Mouse (Mus musculus) olfactory bulb, adult 2 months (tissue): ENCODE measurements around the gene Lrrn2. TPM values are rescaled to one million over a fixed set of nuclear protein-coding genes. Genes with fewer than 3 reads are reported as not detected.

Experiments used
- H3K27ac ChIP-seq: fragments of 200-500 bp; 2 replicates; pipeline ENCODE4 v1.5.1; 2012; ENCODE audit warnings: low read depth, low read length; ENCODE audit not compliant: insufficient read depth
- H3K4me1 ChIP-seq: fragments of 200-500 bp; 2 replicates; pipeline ENCODE4 v1.6.1; 2012; ENCODE audit warnings: low read length; ENCODE audit not compliant: control insufficient read depth, insufficient read depth
- H3K4me3 ChIP-seq: fragments of 200-500 bp; 2 replicates; pipeline ENCODE4 v1.5.1; 2012; ENCODE audit warnings: mild to moderate bottlenecking, low read depth, low read length, moderate library complexity; ENCODE audit not compliant: insufficient read depth
- CTCF ChIP-seq: fragments of 200-500 bp; IDR thresholded peaks from 2 replicates; pipeline ENCODE4 v1.5.1; 2012; ENCODE audit warnings: low read depth, mild to moderate bottlenecking, low read length, moderate library complexity; ENCODE audit not compliant: insufficient read depth
- POLR2A ChIP-seq: fragments of 200-500 bp; IDR thresholded peaks from 2 replicates; pipeline ENCODE4 v1.6.1; 2012; ENCODE audit warnings: mild to moderate bottlenecking, low read depth, low read length, moderate library complexity; ENCODE audit not compliant: insufficient read depth
- WGBS: fragments of 180-500 bp; shearing (Covaris S2); methylation state at CpG from one replicate; pipeline ENCODE4 v1.1.7; 2018; 5-methylcytosine and 5-hydroxymethylcytosine counted together
- polyA plus RNA-seq: library from polyadenylated mRNA; stranded (reverse); fragments of >200 nt; gene quantifications from 2 replicates; pipeline ENCODE4 v1.2.4, GENCODE M21; 2012; ENCODE audit warnings: low replicate concordance; ENCODE audit not compliant: missing spikeins, insufficient read depth, insufficient read length

Gene Lrrn2
- polyA plus RNA-seq, 1 experiment: not detected

- TF ChIP-seq POLR2A (no peak), CTCF (peak; percentile 40; the same call in 1 of the 2 replicates)
- Histone ChIP-seq H3K4me3 (no peak overlapping the region), H3K27ac (no peak overlapping the region), H3K4me1 (peaks cover 40% of the 10 kb centered on the region)
- WGBS: 15% methylated on average over 7 of the region's 7 CpGs
These were observed 54.8 kb downstream of the Lrrn2 start for GRCm38 (mm10) chr1:132934856-132935255.

GRCm38 (mm10) chr1:132937296-132938030 lies 57.4 kb downstream of the Lrrn2 start:
- 84% methylated on average over 26 of the region's 26 CpGs for WGBS
- Histone ChIP-seq H3K4me3 (no peak overlapping the region), H3K27ac (no peak overlapping the region), H3K4me1 (peaks cover 30% of the 10 kb centered on the region)
- TF ChIP-seq CTCF (no peak), POLR2A (no peak)

DNA sequence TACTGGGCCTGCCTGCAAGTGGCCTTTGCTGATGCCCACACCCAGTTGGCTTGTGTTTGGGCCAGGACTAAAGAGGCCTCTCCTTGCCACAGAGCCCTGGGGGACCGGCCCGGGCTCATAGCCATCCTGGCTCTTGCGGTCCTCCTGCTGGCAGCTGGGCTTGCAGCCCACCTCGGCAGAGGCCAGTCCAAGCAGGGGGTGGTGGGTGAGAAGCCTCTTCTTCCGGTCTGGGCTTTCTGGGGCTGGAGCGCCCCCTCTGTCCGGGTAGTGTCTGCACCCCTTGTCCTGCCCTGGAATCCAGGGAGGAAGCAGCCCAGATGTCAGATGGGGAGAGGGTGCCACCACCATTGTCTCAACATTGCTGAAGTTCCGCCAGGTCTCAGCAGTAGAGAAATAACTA lies 58.9 kb downstream of the Lrrn2 start:
- TF ChIP-seq POLR2A (no peak), CTCF (no peak)
- Histone ChIP-seq H3K4me1 (peaks cover 22% of the 10 kb centered on the region), H3K27ac (no peak overlapping the region), H3K4me3 (no peak overlapping the region)
- WGBS: 57% methylated on average over 8 of the region's 8 CpGs

DNA sequence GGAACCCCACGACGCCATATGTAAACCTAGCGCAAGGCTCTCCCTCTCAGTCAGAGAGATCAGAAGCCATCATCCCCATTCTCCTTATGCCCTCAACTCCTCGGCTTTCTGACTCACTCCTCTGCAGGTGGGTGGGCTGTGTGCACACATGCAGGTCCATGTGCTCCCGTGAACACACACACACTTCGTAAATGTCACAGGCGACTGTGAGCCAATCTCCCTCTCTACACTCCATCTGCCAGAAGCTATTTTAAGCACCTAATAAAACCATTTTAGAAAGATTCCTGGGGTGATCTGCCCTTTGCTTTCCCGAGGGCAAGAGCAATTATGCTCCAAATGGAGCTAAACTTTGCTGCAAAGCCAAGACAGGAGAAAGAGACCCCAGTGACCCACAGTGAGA lies 65.8 kb downstream of the Lrrn2 start:
- WGBS: 50% methylated on average over 8 of the region's 8 CpGs
- H3K4me3 ChIP-seq: no peak overlapping the region
- TF ChIP-seq POLR2A (no peak), CTCF (no peak)
- peaks cover 9% of the 10 kb centered on the region for H3K4me1 ChIP-seq
- no peak overlapping the region for H3K27ac ChIP-seq

DNA sequence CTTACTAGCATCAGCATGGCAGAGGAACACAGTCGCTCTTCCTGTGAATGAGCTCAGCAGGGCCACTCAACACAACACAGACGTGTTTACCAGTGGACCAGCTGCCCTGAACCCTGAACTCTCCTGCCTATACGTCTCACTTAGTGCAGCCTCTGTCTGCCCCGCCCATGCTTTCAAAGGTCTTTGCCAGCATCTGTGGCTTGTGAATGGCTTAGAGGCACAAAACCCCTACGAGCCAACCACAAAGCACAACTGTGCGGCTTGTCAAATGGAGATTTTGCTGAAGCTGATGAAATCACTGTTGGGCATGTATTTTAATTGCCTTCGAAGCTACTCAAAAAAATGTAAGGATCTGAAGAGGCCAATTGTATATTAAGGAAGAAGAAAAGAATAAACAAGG lies 67.7 kb downstream of the Lrrn2 start:
- WGBS: 47% methylated on average over 7 of the region's 7 CpGs
- peaks cover 11% of the 10 kb centered on the region for H3K4me1 ChIP-seq
- no peak overlapping the region for H3K27ac ChIP-seq
- TF ChIP-seq POLR2A (no peak), CTCF (no peak)
- H3K4me3 ChIP-seq: no peak overlapping the region

DNA sequence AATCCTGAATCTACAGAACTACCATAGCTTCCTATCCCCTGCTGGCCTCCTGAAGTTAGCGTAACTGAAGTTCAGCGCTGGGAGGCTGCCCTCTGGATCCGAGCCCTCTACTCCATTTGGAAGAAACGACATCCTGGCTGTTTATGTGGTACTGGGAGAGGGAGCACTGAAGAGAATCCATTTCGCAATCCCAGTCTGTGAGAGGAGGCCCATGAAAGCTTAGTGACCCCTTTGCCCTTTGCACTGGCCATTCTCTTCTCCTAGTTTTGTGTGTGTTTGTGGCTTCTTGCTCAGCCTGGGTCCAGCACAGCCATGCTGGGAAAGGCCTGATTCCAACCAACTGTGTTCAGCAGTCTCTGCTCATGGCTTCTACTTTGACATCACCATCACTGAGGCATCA lies 76.7 kb downstream of the Lrrn2 start:
- WGBS: 90% methylated on average over 5 of the region's 5 CpGs
- Histone ChIP-seq H3K27ac (no peak overlapping the region), H3K4me3 (no peak overlapping the region), H3K4me1 (peaks cover 2% of the 10 kb centered on the region; the same call in 1 of the 2 replicates)
- TF ChIP-seq POLR2A (no peak), CTCF (no peak)

- WGBS: 88% methylated on average over 3 of the region's 3 CpGs
These were observed 81.7 kb downstream of the Lrrn2 start for GRCm38 (mm10) chr1:132961751-132962150.

GRCm38 (mm10) chr1:132964106-132964505 lies 84.0 kb downstream of the Lrrn2 start:
- Histone ChIP-seq H3K4me3 (no peak overlapping the region), H3K27ac (no peak overlapping the region), H3K4me1 (no peaks in the 10 kb centered on the region)
- WGBS: 90% methylated on average over 2 of the region's 2 CpGs
- TF ChIP-seq CTCF (no peak), POLR2A (no peak)

More at GRCm38 (mm10) chr1:132961751-132962150, 81.7 kb downstream of the Lrrn2 start:
- H3K4me3 ChIP-seq: no peak overlapping the region
- H3K27ac ChIP-seq: no peak overlapping the region
- no peak for TF ChIP-seq CTCF
- TF ChIP-seq POLR2A: no peak
- H3K4me1 ChIP-seq: no peaks in the 10 kb centered on the region

GRCm38 (mm10) chr1:132964691-132965090 lies 84.6 kb downstream of the Lrrn2 start:
- WGBS: 77% methylated on average over 4 of the region's 4 CpGs
- TF ChIP-seq POLR2A (no peak), CTCF (no peak)
- H3K27ac ChIP-seq: no peak overlapping the region
- no peak overlapping the region for H3K4me3 ChIP-seq
- H3K4me1 ChIP-seq: no peaks in the 10 kb centered on the region

- no peaks in the 10 kb centered on the region for H3K4me1 ChIP-seq
- no peak for TF ChIP-seq CTCF
- no peak for TF ChIP-seq POLR2A
- H3K27ac ChIP-seq: no peak overlapping the region
- H3K4me3 ChIP-seq: no peak overlapping the region
- WGBS: 31% methylated on average over 6 of the region's 6 CpGs
These were observed 88.6 kb downstream of the Lrrn2 start for GRCm38 (mm10) chr1:132968659-132969058.
